Mouse (Mus musculus) bone marrow, adult 2 months (tissue): Measurements from ENCODE around the gene Ahnak. TPM values are rescaled to one million over a fixed set of nuclear protein-coding genes. Genes with fewer than 3 reads are reported as not detected.

ENCODE experiments used
- H3K27ac ChIP-seq: fragments of 200-500 bp; 2 replicates; pipeline ENCODE4 v1.5.1; 2012; ENCODE audit warnings: low read depth, mild to moderate bottlenecking, control low read depth, inconsistent platforms, low read length; ENCODE audit not compliant: control insufficient read depth, poor library complexity, insufficient read depth
- H3K4me1 ChIP-seq: fragments of 200-500 bp; 2 replicates; pipeline ENCODE4 v1.6.1; 2011; ENCODE audit warnings: low read length; ENCODE audit not compliant: control insufficient read depth, insufficient read depth
- H3K4me3 ChIP-seq: fragments of 200-500 bp; replicated peaks from 2 replicates; pipeline ENCODE3; 2011; ENCODE audit warnings: mild to moderate bottlenecking, low read depth, low read length, control low read depth; ENCODE audit not compliant: control insufficient read depth
- CTCF ChIP-seq: fragments of 200-500 bp; IDR thresholded peaks from 2 replicates; pipeline ENCODE4 v1.5.1; 2011; ENCODE audit warnings: low read length, control low read depth; ENCODE audit not compliant: control insufficient read depth, insufficient read depth
- POLR2A ChIP-seq: fragments of 200-500 bp; IDR thresholded peaks from 2 replicates; pipeline ENCODE4 v1.6.1; 2011; ENCODE audit warnings: low read depth, mild to moderate bottlenecking, control low read depth, low read length, borderline replicate concordance; ENCODE audit not compliant: control insufficient read depth
- WGBS: fragments of 180-500 bp; shearing (Covaris S2); methylation state at CpG from one replicate; pipeline ENCODE4 v1.1.7; 2018; 5-methylcytosine and 5-hydroxymethylcytosine counted together
- polyA plus RNA-seq: library from polyadenylated mRNA; stranded (reverse); fragments of >200 nt; gene quantifications from 2 replicates; pipeline ENCODE4 v1.2.4, GENCODE M21; 2011; ENCODE audit warnings: low replicate concordance; ENCODE audit not compliant: missing spikeins, insufficient read depth, insufficient read length

The Ahnak gene
- polyA plus RNA-seq, 1 experiment: 40.1 TPM

- Histone ChIP-seq H3K4me1 (peaks cover 5% of the 10 kb centered on the region; the same call in 1 of the 2 replicates), H3K27ac (no peak overlapping the region; the same call in 1 of the 2 replicates), H3K4me3 (no peak overlapping the region)
- no peak for TF ChIP-seq POLR2A
- no peak for TF ChIP-seq CTCF
- 5% methylated on average over 5 of the region's 5 CpGs for WGBS
Measured at GRCm38 (mm10) chr19:8944750-8945149, 44.3 kb upstream of the Ahnak start.

GRCm38 (mm10) chr19:8945251-8945650, 43.8 kb upstream of the Ahnak start:
- TF ChIP-seq CTCF: no peak
- no peak for TF ChIP-seq POLR2A
- WGBS: 51% methylated on average over 6 of the region's 6 CpGs
- H3K4me1 ChIP-seq: peaks cover 5% of the 10 kb centered on the region; the same call in 1 of the 2 replicates
- H3K4me3 ChIP-seq: no peak overlapping the region
- H3K27ac ChIP-seq: no peak overlapping the region

DNA sequence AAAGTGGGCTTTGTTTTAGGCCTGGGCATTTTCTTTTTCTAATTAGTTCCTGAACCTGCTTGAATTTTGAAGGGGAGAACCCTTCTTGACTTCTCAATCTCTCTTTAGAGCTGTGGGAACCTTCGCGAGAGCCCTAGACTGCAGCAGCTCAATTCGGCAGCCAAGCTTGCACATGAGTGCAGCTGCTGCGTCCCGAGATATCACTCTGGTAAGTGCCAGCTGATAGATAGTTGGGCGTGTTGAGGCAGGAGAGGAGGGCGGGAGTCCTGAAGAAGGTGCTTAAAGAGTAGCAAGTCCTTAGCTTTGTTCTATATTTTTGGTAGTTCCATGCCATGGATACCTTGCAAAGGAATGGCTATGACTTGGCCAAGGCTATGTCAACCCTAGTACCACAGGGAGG, 42.2 kb upstream of the Ahnak start:
- Histone ChIP-seq H3K4me3 (no peak overlapping the region), H3K4me1 (peaks cover 1% of the 10 kb centered on the region; the same call in 1 of the 2 replicates), H3K27ac (no peak overlapping the region)
- WGBS: 67% methylated on average over 7 of the region's 7 CpGs
- no peak for TF ChIP-seq POLR2A
- no peak for TF ChIP-seq CTCF

GRCm38 (mm10) chr19:8950190-8950589, 38.9 kb upstream of the Ahnak start:
- TF ChIP-seq POLR2A (no peak), CTCF (no peak)
- Histone ChIP-seq H3K4me3 (no peak overlapping the region), H3K27ac (no peak overlapping the region), H3K4me1 (peaks cover 2% of the 10 kb centered on the region; the same call in 1 of the 2 replicates)
- 72% methylated on average over 5 of the region's 5 CpGs for WGBS

GRCm38 (mm10) chr19:8952241-8952640, 36.8 kb upstream of the Ahnak start:
- 84% methylated on average over 9 of the region's 9 CpGs for WGBS
- Histone ChIP-seq H3K27ac (no peak overlapping the region), H3K4me3 (no peak overlapping the region), H3K4me1 (peaks cover 2% of the 10 kb centered on the region; the same call in 1 of the 2 replicates)
- TF ChIP-seq CTCF: no peak

GRCm38 (mm10) chr19:8953135-8954039, 35.7 kb upstream of the Ahnak start, which contains the start of gene Tut1:
Tut1 (plus strand) TSS chr19:8953847.
- TF ChIP-seq POLR2A (peak; percentile 59; the same call in 1 of the 2 replicates), CTCF (no peak)
- Histone ChIP-seq H3K4me1 (peaks cover 2% of the 10 kb centered on the region; the same call in 1 of the 2 replicates), H3K4me3 (peak within 1 kb of the TSS; percentile 94), H3K27ac (peak within 1 kb of the TSS; percentile 62)
- WGBS: under 1% methylated on average over 46 of the region's 46 CpGs

- Histone ChIP-seq H3K4me3 (peak overlapping the region; percentile 94), H3K27ac (no peak overlapping the region), H3K4me1 (peaks cover 2% of the 10 kb centered on the region; the same call in 1 of the 2 replicates)
- TF ChIP-seq POLR2A (no peak), CTCF (no peak)
- WGBS: 4% methylated on average over 9 of the region's 9 CpGs
Measured at GRCm38 (mm10) chr19:8954171-8954570, 34.9 kb upstream of the Ahnak start.

DNA sequence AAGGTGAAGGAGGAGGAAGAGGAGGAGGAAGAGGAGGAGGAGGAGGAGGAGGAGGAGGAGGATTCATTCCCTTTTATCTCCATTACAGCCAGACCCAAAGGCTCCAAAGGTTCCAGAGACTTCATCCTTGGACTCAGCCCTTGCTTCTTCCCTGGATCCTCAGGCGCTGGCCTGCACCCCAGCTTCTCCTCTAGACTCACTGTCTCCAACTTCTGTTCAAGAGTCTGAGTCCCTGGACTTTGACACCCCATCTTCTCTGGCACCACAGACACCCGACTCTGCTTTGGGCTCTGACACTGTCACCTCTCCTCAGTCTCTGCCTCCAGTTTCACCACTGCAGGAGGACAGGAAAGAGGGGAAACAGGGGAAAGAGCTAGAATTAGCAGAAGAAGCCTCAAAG, 26.8 kb upstream of the Ahnak start:
- Histone ChIP-seq H3K4me3 (no peak overlapping the region), H3K4me1 (no peaks in the 10 kb centered on the region), H3K27ac (no peak overlapping the region)
- TF ChIP-seq POLR2A: no peak
- no peak for TF ChIP-seq CTCF
- WGBS: 80% methylated on average over 2 of the region's 2 CpGs

DNA sequence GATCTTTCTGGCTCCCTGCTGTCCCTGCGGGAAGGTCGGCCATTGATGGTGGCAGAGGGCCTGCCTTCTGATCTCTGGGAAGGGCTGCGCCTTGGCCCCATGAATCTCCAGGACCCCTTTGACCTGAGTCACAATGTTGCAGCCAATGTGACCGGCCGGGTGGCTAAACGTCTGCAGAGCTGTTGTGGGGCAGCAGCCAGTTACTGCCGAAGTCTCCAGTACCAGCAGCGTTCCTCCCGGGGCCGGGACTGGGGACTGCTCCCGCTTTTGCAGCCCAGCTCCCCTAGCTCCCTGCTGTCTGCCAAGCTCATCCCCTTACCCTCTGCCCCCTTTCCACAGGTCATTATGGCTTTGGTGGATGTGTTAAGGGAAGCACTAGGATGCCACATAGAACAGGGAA, 24.0 kb upstream of the Ahnak start:
- WGBS: 91% methylated on average over 11 of the region's 11 CpGs
- H3K4me1 ChIP-seq: no peaks in the 10 kb centered on the region
- TF ChIP-seq CTCF (no peak), POLR2A (no peak)
- no peak overlapping the region for H3K4me3 ChIP-seq
- H3K27ac ChIP-seq: no peak overlapping the region
